Mouse (Mus musculus) limb, embryonic 10.5 days (tissue): ENCODE results near the gene Nxt1. TPM values are rescaled to one million over a fixed set of nuclear protein-coding genes. Genes with fewer than 3 reads are reported as not detected.

Experiments used
- DNase-seq: peaks from one replicate; pipeline ENCODE4 v3.0.0-alpha.2; 2017; ENCODE audit warnings: low spot score
- H3K27ac ChIP-seq: fragments of 300-500 bp; sonication (generic); 2 replicates; pipeline ENCODE4 v1.5.1; 2016; ENCODE audit warnings: mild to moderate bottlenecking
- H3K27me3 ChIP-seq: fragments of 300-500 bp; sonication (generic); 2 replicates; pipeline ENCODE4 v1.6.1; 2016; ENCODE audit warnings: low read depth, mild to moderate bottlenecking; ENCODE audit not compliant: poor library complexity, severe bottlenecking
- H3K36me3 ChIP-seq: fragments of 300-500 bp; sonication (generic); 2 replicates; pipeline ENCODE4 v1.6.1; 2016; ENCODE audit warnings: mild to moderate bottlenecking, moderate library complexity
- H3K4me1 ChIP-seq: fragments of 300-500 bp; sonication (generic); 2 replicates; pipeline ENCODE4 v1.6.1; 2016
- H3K4me3 ChIP-seq: fragments of 300-500 bp; sonication (generic); 2 replicates; pipeline ENCODE4 v1.5.1; 2016; ENCODE audit warnings: mild to moderate bottlenecking, moderate library complexity
- H3K9me3 ChIP-seq: fragments of 300-500 bp; sonication (generic); replicated peaks from 2 replicates; pipeline ENCODE4 v1.6.1; 2016; ENCODE audit warnings: mild to moderate bottlenecking
- WGBS: fragments of 180-500 bp; shearing (Covaris S2); methylation state at CpG from one replicate; pipeline ENCODE4 v1.1.7; 2016; 5-methylcytosine and 5-hydroxymethylcytosine counted together
- polyA plus RNA-seq: library from polyadenylated mRNA; unstranded; fragments of >200 nt; fragmentation: Nextera tagmentation; extraction: Ambion mirVana; gene quantifications from 2 replicates; pipeline ENCODE4 v1.2.1, GENCODE M21; 2016

The Nxt1 gene
- polyA plus RNA-seq: 140 and 146 TPM in 2 replicates

DNA sequence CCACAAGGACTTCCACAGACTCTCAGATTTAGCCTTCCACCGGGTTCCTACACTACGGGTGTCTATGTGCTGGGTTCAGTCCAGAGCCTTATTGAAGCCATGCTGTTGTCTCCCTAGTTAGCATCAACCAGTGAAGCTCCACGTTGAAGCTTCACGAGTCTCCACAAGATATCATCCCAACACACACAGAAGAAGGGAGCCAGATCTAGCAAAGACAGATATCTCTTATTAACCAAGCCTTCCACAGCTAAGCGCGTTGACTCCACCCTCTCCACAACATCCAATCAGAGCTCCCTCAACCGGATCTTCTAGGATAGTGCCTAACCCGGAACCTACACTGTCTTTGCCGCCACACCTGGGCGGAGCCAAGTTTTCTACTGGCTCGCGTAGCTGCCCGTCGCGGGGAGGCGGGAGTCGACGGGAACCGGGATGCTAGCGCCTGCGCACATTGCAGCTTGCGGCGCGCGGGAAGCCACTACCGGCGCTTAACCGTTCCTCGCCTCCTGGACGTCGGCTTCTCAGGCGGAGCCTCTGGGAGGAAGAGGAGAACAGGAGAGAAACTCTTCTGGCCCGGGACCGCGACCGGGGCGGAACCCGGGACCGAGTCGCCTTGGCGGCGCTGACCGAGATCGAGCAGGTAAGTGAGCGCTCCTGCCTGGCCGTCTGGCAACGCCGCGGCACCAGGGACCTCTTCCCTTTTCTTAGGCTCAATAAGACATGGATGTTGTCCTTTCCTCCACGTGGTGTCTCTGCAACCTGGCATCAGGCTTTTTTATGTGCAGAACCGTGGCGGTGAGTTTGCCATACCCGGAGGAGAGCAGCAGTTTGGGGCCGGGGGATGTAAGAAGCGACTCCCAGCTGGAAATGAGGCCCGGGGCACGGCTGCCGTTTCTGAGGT is at the start of gene Nxt1:
Nxt1 (plus strand) TSS at position 403 of the 898 bp plus-strand sequence.
- H3K36me3 ChIP-seq: peaks cover 33% of the 10 kb centered on the region

GRCm38 (mm10) chr2:148623067-148623466 is 49.3 kb upstream of the Nxt1 start:
- no peaks in the 10 kb centered on the region for H3K4me1 ChIP-seq
- no peaks in the 10 kb centered on the region for H3K27me3 ChIP-seq
- H3K9me3 ChIP-seq: no peaks in the 10 kb centered on the region
- no peak overlapping the region for H3K4me3 ChIP-seq
- 83% methylated on average over 2 of the region's 2 CpGs for WGBS
- no peak overlapping the region for H3K27ac ChIP-seq
- no peaks in the 10 kb centered on the region for H3K36me3 ChIP-seq
- no peak for DNase-seq

More for the DNA sequence above, at the start of gene Nxt1:
- peak within 1 kb of the TSS; percentile 78 for H3K4me3 ChIP-seq
- DNase-seq: peak; percentile 96
- H3K27ac ChIP-seq: peak within 1 kb of the TSS; percentile 89
- H3K27me3 ChIP-seq: no peaks in the 10 kb centered on the region
- peaks cover 23% of the 10 kb centered on the region for H3K4me1 ChIP-seq
- no peaks in the 10 kb centered on the region for H3K9me3 ChIP-seq
- WGBS: 2% methylated on average over 58 of the region's 58 CpGs

- Histone ChIP-seq H3K27ac (no peak overlapping the region), H3K4me3 (no peak overlapping the region), H3K9me3 (no peaks in the 10 kb centered on the region), H3K4me1 (no peaks in the 10 kb centered on the region), H3K36me3 (no peaks in the 10 kb centered on the region), H3K27me3 (no peaks in the 10 kb centered on the region)
- 97% methylated on average over 3 of the region's 3 CpGs for WGBS
- no peak for DNase-seq
These were observed 47.9 kb upstream of the Nxt1 start for GRCm38 (mm10) chr2:148624484-148624883.

GRCm38 (mm10) chr2:148627011-148627471 is 45.4 kb upstream of the Nxt1 start:
- Histone ChIP-seq H3K27me3 (no peaks in the 10 kb centered on the region), H3K4me1 (no peaks in the 10 kb centered on the region), H3K4me3 (no peak overlapping the region), H3K36me3 (no peaks in the 10 kb centered on the region), H3K9me3 (no peaks in the 10 kb centered on the region), H3K27ac (no peak overlapping the region)
- DNase-seq: no peak
- WGBS: 80% methylated on average over 3 of the region's 3 CpGs

DNA sequence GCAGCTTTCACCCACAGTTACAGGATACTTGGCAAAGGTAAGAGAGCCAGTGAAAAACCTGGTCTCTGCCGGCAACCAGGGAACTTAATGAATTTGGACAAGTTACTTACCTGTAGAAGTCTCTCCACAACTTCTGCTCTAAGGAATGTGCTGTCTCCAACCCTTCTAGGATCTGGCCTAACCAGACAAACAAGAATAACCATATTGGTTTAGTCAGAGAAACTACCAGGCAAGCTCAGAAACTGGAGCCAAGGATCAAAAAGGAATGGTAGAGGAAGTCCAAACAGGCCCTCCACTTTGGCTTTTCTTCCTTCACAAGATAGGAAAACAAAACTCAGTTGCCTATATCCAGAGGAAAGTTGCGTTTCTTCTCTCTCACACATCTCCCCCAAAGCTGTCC is 41.4 kb upstream of the Nxt1 start:
- Histone ChIP-seq H3K36me3 (no peaks in the 10 kb centered on the region), H3K9me3 (no peaks in the 10 kb centered on the region), H3K27ac (no peak overlapping the region), H3K4me1 (no peaks in the 10 kb centered on the region), H3K4me3 (no peak overlapping the region), H3K27me3 (no peaks in the 10 kb centered on the region)
- no peak for DNase-seq
- WGBS: 85% methylated on average over 2 of the region's 2 CpGs

DNA sequence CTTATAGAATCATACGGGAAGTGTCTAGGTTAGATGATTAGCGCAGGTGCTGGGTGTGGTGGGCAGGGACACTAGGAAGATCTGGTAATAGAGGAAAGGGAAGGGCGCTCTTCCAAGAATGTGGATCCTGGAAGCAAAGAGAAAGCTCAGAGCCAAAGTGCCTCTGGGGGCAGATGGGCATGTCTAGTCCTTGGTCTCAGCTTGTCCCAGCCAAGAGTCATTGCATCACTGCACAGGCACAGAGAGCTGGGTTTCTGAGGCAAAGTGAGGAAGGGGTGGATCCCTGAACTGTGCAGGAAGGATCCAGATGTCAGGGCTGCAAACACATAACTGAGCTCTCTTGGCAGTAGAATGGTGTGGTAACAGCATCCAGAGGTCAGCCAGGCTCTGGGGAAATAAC is 40.8 kb upstream of the Nxt1 start:
- Histone ChIP-seq H3K9me3 (no peaks in the 10 kb centered on the region), H3K27me3 (no peaks in the 10 kb centered on the region), H3K27ac (no peak overlapping the region), H3K4me3 (no peak overlapping the region), H3K4me1 (no peaks in the 10 kb centered on the region), H3K36me3 (no peaks in the 10 kb centered on the region)
- WGBS: 98% methylated on average over 3 of the region's 3 CpGs
- no peak for DNase-seq

- WGBS: 93% methylated on average over 4 of the region's 4 CpGs
- DNase-seq: no peak
- Histone ChIP-seq H3K4me3 (no peak overlapping the region), H3K27ac (no peak overlapping the region), H3K4me1 (no peaks in the 10 kb centered on the region), H3K27me3 (no peaks in the 10 kb centered on the region), H3K9me3 (no peaks in the 10 kb centered on the region), H3K36me3 (no peaks in the 10 kb centered on the region)
These were observed 37.9 kb upstream of the Nxt1 start for GRCm38 (mm10) chr2:148634466-148634865.

DNA sequence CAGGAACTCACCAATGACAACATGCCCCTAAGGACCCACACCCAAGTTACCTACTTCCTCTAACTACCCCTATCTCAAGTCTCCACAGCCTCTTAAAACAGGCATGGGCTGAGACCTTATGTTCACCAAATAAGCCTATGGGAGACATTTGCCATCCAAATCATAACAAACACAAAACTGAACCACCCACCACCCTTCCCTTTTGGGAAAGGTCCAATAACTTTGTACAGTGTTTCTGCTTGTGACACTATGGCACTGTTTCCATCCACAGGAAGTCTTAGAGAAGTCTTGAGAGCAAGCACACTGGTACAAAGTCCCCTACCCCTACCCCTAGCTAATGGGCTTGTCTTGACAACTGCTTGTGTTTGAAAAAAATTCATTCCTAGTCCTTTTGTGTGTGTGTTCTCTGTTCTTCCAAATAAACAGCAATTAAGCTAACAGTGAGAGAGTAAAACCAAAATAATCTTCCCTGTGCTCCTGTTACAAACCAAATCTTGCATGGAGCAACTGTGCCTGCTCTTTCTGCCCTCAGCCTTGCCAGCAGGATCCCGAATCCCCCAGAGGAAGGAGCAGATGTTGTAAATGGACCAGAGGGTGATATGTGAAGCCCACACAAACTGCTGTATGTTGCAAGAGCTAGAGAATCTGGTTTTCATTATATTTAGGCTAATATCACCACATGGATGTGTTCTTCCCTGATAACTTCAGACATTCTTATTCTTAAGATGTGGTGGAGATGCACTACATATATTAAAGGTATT is 29.6 kb upstream of the Nxt1 start:
- H3K27me3 ChIP-seq: no peaks in the 10 kb centered on the region
- H3K27ac ChIP-seq: no peak overlapping the region
- no peaks in the 10 kb centered on the region for H3K9me3 ChIP-seq
- H3K36me3 ChIP-seq: no peaks in the 10 kb centered on the region
- DNase-seq: no peak
- H3K4me1 ChIP-seq: no peaks in the 10 kb centered on the region
- no peak overlapping the region for H3K4me3 ChIP-seq
- 68% methylated on average over 1 of the region's 1 CpGs for WGBS

- Histone ChIP-seq H3K27me3 (no peaks in the 10 kb centered on the region), H3K27ac (no peak overlapping the region), H3K4me1 (no peaks in the 10 kb centered on the region), H3K9me3 (no peaks in the 10 kb centered on the region), H3K36me3 (no peaks in the 10 kb centered on the region), H3K4me3 (no peak overlapping the region)
- DNase-seq: no peak
- WGBS: 87% methylated on average over 6 of the region's 6 CpGs
These were observed 27.9 kb upstream of the Nxt1 start for GRCm38 (mm10) chr2:148644421-148645000.

GRCm38 (mm10) chr2:148650587-148651357 is 21.6 kb upstream of the Nxt1 start:
- WGBS: 51% methylated on average over 3 of the region's 3 CpGs
- no peaks in the 10 kb centered on the region for H3K36me3 ChIP-seq
- no peak overlapping the region for H3K4me3 ChIP-seq
- no peak for DNase-seq
- no peak overlapping the region for H3K27ac ChIP-seq
- H3K4me1 ChIP-seq: no peaks in the 10 kb centered on the region
- H3K27me3 ChIP-seq: no peaks in the 10 kb centered on the region
- H3K9me3 ChIP-seq: no peaks in the 10 kb centered on the region

DNA sequence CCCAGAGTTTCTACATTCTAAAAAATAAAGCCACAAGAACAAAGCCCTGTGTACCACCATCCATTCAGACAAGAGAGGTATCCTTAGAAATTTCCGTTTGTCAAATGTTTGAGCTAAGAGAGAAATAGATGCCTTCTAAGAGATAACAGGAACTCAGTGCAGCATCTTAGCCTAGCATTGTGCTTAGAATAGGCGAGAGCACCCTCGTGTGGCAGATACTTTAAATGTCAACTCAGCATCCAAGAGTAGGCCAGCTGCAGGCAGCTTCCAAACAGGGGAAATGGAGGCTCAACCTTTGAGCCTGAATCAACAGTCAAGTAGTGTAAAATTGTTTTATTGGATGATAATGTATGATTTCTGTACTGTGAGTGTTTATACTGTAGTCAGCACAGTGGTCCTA is 17.4 kb upstream of the Nxt1 start:
- Histone ChIP-seq H3K4me3 (no peak overlapping the region), H3K4me1 (no peaks in the 10 kb centered on the region), H3K9me3 (no peaks in the 10 kb centered on the region), H3K27ac (no peak overlapping the region), H3K36me3 (no peaks in the 10 kb centered on the region), H3K27me3 (no peaks in the 10 kb centered on the region)
- no peak for DNase-seq
- WGBS: 4% methylated on average over 3 of the region's 3 CpGs

DNA sequence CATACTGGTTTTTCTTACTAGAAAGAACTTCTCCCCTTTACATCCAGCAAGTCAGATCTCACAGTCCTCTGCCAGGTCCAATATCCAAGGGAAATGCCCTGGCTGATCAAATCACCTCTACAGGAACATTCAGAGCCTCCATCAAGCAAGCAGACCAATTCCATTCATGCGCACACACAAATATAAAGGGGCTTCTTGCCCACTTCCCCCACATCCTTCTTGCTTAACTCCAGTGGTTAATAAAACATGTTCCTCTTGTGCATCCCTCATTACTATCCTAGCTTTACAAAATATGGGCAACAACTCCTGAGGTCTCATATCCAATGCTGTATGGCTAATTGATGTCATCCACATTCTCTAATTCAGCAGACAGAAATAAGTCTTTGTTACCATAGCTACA is 8.9 kb upstream of the Nxt1 start:
- Histone ChIP-seq H3K27ac (no peak overlapping the region), H3K4me1 (no peaks in the 10 kb centered on the region), H3K36me3 (no peaks in the 10 kb centered on the region), H3K27me3 (no peaks in the 10 kb centered on the region), H3K9me3 (no peaks in the 10 kb centered on the region), H3K4me3 (no peak overlapping the region)
- WGBS: 94% methylated on average over 1 of the region's 1 CpGs
- DNase-seq: no peak
